Mouse (Mus musculus): ENCODE results near the gene Prkcz. TPM values are rescaled to one million over a fixed set of nuclear protein-coding genes. Genes with fewer than 3 reads are reported as not detected.
"Not testable (repeated sequence)": the region's sequence is repeated elsewhere in the genome, so short reads cannot be mapped to it uniquely, and the experiment has no call there.

The Prkcz gene
- total RNA-seq, 2 experiments from 2014 or later, result 160 to 168 TPM

DNA sequence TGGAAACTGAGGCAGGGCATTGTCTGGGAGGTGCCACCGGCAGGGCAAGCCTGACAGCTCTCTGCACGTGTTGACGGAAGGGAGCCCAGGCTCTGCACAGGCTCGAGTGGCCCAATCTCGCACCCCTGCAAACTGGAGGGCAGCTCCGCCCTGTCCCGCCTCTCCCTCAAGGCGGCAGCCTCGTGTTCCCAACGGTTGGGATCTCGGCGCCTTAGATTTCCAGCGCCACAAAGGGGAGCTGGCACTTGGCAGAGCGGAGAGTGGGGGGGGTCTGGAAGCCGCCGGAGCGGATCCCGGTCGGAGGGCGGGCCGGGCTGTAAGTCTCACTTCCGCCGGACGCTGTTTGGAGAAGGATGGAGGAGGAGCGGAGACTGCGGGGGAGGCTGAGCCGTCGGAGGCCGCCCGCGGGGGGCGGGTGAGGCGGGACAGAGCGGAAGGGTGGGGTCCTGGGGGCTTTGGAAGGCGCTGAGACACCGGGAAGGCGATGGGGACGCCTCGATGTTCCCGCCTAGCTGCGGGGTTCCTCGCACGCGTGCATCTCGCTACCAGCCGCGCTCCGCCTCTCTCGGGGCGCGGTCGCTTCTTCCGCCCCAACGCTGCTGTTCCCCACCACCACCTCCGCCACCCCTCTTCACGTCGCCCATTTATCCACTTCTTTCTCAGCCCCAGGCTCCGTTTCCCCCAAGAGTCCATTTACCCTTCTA is 111.4 kb downstream of the Prkcz start, which contains the start of gene Faap20:
TSS of gene Faap20 (plus strand) at position 155 of the 704 bp plus-strand sequence.
- peak; percentile 73 to 83 for DNase-seq (ENCODE audit: low spot score in 2 of 2)

DNA sequence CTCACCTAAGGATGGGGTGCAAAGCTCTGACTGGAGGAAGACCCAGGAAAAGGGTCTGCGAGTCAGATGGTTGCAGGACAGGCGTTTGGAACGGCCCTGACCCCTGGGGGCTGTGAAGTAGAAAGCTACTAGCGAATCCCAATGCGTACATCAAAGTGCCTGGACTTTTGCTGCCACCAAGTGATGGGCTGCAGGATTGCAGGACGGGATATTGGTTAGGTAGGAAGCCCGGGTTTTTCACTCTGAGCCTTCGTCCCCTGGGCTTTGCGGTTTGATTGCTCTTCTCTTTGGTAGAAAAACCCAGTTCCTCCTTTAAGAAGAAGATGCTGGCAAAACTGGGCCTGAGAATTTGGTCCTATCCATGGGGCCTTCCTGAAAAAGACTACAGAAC is 111.9 kb downstream of the Prkcz start:
- peak; percentile 88 to 98 for DNase-seq (ENCODE audit: low spot score in 2 of 2)

DNA sequence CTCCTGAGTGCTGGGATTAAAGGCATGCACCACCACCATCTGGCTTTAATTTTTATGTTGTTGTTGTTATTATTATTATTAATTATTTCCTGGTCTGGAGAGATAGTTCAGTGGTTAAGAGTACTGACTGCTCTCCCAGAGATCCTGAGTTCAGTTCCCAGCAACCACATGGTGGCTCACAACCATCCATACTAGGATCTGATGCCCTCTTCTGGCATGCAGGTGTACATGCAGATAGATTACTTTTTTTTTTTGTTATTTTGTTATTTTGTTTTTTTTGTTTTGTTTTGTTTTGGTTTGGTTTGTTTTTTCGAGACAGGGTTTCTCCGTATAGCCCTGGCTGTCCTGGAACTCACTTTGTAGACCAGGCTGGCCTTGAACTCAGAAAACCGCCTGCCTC is 113.1 kb downstream of the Prkcz start:
- not testable (repeated sequence) for DNase-seq (ENCODE audit: low spot score in 2 of 2)

- peak; percentile 83 to 89 for DNase-seq (ENCODE audit: low spot score in 2 of 2)
These were observed 114.5 kb downstream of the Prkcz start for GRCm38 (mm10) chr4:155246691-155247105.

DNA sequence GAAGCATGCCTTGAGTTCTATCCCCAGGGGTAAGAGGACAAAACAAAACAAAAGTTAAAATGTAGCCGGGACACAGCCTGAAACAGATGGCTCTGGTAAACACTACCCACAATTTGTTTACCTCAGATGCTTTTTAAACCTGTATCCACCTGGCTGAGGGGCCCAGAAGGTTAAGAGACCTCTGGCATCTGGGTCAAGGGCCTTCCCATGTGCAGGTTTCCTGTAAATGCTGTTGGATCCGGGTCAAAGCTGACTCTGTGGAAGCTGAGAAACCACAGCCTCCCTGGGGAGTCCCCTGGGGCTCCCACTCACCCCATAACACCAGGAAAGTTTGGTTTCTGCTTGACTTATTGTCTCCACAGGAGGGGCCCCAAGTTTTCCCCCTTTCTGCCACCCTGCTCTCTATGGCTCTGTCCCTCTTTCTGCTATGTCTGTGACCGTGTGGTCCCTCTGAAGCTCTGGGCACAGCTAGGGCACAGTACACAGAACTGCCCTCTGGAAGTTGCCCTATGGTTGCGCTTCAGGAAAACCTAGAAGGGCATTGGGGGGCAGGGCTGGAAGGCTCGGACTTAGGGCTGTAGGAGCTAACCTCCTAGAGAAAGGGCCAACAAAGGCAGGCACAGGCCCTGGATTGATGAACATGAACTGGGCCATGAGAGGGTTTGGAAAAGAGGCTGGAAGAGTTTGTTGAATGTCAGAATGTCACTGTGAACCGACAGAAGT is 115.2 kb downstream of the Prkcz start:
- DNase-seq (ENCODE audit: low spot score in 2 of 2), result no peak

GRCm38 (mm10) chr4:155243233-155243632 is 117.9 kb downstream of the Prkcz start:
- peak in 1 of 2 experiments; percentile 26 for DNase-seq (ENCODE audit: low spot score in 2 of 2)

- DNase-seq (ENCODE audit: low spot score in 2 of 2), result no peak
These were observed 118.9 kb downstream of the Prkcz start for GRCm38 (mm10) chr4:155242292-155242691.

DNA sequence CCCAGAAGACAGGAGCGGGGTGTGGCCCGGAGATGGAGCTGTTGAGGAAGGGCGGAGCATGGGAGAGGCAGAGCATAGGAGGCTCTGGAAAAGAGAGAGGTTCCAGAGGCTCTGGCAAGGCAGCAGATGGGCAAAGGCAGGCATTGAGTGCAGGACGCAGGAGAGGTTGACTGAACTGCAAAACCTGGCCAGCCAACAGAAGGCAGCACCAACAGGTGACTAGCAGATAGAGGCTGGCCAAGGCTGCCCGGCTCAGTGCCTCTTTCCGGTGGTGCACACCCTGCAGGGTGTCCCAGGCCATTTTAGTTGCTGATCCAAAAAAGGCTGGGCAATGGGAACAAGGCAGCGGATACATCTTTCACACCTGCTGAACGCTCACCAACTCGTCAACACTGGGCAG is 119.4 kb downstream of the Prkcz start:
- no peak for DNase-seq (ENCODE audit: low spot score in 2 of 2)

- DNase-seq (ENCODE audit: low spot score in 2 of 2), result no peak
These were observed 121.7 kb downstream of the Prkcz start for GRCm38 (mm10) chr4:155239494-155239893.

GRCm38 (mm10) chr4:155238276-155238675 is 122.9 kb downstream of the Prkcz start:
- DNase-seq (ENCODE audit: low spot score in 2 of 2), result no peak

DNA sequence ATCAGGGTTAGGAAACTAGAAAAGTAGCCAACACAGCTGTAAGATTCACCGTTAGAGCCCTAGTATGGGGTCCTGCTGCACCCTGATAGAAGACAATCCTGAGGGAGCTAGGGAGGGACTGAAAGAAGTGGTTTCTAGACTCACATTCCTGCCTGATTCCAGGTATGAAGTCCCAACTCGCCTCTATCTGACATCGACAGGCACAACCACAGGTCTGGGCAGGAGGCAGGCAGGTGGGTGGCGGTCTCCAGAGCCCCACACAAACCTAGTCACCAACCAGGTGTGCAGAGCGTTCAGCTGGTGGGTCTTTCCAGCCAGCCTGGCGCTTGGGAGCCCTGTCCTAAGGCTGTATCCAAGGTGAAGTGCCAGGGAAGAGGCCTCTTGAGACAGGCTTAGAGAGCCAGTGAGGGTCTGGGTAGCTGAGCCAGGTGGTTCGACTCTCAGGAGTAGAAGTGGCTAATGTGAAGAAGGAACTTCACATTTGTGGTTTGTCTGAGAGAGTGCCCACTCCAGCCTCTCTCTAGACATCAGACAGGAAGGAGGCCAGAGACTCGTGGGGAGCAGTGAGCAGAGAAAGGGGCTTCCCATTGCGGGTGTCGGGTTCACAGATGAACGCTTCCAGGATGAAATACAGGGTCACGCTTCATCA is 124.3 kb downstream of the Prkcz start:
- DNase-seq (ENCODE audit: low spot score in 2 of 2), result no peak

GRCm38 (mm10) chr4:155235311-155236119 is 125.6 kb downstream of the Prkcz start:
- peak; percentile 90 to 95 for DNase-seq (ENCODE audit: low spot score in 2 of 2)

DNA sequence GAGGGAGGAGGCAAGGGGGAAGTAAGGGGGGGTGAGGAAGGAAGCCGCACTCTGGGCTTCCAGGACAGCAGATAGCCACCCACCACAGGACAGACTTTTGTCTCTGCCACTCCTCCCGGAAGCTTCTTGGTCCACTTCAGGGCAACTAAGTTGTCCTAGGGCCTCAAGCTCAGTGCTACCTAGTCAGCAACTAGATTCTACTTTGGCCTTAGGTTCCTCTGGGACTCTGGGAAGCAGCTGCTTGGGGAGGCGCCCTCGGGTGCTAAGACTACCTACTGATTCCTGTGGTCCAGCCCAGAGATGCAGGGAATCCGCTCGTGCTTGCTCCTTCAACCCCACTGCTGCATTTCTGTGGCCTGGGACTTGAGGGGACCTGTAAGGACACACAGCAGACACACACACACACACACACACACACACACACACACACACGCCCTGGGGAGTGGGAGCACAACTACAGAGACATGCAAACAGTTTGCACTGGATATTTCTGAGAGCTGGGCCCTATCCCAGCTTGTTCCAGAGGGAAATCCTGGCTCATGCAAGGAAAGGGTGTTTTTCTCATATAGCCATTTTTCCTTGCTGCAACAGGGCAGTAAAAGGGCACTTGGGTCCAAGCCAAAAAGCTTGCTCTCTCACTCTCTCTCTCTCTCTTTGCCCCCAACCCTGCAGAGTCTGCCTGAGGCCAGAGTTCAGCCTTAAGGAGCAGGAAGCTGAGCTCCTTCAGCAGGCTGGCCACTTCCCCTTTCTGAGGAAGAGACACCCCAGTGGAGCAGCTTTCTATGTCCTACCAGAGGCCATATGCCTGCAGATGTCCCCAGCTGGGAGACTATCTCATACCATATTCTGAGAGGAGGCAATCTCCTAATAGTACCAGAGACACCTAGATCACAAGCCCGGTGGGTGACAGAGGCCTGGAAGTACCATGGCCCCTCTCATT is 126.5 kb downstream of the Prkcz start:
- no peak for DNase-seq (ENCODE audit: low spot score in 2 of 2)

DNA sequence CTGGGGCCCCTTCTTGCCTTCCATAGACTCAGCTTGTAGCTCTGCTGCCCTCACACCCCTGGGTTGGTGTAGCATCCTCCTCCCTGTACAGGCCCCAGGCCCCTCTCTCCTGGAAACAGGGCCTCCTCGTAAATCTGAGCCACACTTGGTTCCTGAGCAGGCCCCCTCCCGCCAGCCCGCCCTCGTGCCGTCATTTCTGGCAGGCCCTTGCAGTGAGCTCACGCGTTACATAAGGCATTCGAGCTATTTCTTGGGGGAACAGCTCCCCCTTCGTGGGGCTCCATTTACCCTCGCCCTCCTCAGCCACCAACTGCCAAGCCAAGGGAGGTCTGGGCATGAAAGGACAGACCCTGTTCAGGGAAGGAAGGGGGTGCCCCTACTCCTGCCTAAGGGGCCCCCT is 127.3 kb downstream of the Prkcz start:
- peak; percentile 84 to 93 for DNase-seq (ENCODE audit: low spot score in 2 of 2)

DNA sequence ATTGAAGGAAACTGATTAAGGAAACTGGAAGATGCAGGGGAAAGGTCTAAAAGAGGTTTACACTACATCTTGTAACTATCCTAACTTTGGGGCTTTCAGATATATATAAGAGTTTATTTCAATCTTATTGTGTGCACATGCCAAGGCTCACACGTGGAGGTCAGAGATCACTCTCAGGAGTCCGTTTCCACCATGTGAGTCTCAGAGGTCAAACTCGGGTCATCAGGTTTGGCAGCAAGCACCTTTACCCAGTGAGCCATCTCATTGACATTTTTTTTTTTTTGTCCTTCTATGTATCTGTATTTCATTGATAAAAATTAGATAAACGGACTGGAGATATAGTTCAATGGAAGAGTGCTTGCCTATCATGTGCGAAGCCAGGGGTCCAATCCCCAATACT is 132.7 kb downstream of the Prkcz start:
- no peak for DNase-seq (ENCODE audit: low spot score in 2 of 2)

DNA sequence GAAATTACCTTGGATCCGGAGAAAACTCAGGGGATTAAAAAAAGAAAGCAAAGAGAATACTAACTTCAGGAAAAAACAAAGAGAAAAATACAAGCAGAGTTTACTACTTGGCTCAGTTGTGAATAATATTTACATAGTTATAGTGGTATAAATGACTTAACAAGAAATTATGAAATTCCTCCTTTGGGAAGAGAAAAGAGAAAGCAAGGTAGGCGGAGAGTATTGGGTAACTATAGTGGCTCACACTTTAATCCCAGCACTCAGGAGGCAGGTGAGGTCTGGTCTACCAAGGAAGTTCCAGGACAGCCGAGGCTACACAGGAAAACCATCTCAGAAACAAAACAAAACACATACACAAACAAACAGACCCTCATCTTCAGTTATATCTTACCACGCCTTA is 133.2 kb downstream of the Prkcz start:
- no peak for DNase-seq (ENCODE audit: low spot score in 2 of 2)

- DNase-seq (ENCODE audit: low spot score in 2 of 2), result no peak
These were observed 135.2 kb downstream of the Prkcz start for GRCm38 (mm10) chr4:155225918-155226317.

- DNase-seq (ENCODE audit: low spot score in 2 of 2), result no peak
These were observed 137.3 kb downstream of the Prkcz start for GRCm38 (mm10) chr4:155223594-155224528.
